Mouse (Mus musculus): Measurements from ENCODE around the gene Gsn.
A peak's percentile ranks its signal among the peaks of the same experiment; 100 is the strongest.

The Gsn gene

DNA sequence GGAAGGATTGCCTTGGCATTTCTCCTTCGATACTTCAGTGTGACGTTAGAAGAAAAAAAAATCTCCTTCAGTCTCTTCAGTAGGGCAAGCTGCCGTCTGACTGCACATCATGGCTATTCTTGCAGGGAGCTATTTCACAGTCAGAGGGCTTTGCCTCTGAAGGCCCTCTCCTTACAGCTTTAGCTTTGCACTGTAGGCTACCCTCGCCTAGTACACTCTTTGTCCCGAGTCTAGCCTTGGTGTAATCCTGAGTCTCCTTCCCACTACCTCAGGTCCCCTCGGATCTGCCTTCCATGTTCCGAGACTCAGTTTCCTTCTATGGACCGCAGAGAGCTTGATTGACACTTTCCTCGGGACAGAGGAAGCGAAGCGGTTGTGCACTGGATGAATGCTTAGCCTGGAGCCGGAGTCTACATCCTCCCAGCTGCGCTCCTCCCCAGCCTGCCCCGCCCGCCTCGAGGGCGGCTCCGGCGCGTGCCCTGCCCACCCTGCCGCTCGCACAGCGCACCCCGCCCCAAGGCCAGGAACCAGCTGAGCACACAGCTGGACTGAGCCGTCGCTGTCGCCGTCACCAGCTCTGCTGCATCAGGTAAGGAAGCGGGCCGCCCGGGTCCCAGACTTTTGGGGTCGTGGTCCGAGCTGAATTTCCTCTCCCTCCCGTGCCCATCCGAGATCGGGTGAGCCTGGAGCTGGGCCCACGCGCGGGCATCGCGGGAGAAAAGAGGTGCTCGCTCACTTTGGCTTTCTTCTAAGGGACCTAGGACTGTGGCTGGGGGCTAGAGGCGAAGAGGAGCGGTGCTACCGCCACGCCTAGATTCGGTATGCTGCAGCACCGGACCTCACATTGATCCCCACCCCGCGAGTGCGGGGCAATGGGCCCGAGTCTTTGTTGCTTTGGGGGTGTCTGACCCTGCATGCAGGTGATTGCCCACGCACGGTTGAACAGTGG lies at the start of gene Gsn:
TSS of gene Gsn (plus strand) at position 496 of the 949 bp plus-strand sequence.
- DNase-seq (ENCODE audit: low spot score) = peak; percentile 55

DNA sequence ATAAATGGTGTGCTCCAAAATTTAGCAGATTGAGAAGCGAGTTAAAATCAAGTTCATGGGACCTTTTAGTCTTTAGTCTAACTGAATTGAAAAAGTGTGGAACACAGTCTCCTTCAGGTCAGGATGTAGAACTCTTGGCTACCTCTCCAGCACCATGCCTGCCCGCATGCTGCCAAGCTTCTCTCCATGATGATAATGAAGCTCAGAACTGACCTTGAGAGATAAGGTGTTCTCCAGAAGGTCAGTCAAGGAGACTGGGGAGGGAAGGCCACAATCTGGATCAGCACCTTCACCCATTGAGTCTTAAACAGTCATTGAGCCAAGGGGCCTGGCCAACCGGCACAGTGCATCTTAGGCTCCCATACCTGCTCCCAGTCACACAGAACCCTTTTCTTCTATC lies 49.4 kb upstream of the Gsn start:
- DNase-seq (ENCODE audit: low spot score) = no peak

DNA sequence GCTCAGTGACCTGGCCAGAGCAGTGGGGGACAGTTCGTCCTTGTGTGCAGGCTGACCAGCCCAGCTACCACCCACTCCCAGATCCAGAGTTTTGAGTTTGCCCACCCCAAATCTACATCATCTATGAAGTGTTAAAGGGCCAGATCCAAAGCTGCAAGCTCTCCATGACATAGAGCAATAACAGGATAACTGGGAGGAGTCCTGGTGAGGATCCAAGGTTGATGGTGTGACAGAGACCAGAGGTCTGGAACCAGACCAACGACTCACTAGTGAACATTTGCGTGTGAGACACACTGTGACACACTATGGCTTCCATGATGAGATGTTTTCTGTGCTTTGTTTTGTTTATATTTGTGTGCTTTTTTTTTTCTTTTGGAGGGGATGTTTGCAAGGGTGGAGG lies 48.1 kb upstream of the Gsn start:
- DNase-seq (ENCODE audit: low spot score) = no peak

DNA sequence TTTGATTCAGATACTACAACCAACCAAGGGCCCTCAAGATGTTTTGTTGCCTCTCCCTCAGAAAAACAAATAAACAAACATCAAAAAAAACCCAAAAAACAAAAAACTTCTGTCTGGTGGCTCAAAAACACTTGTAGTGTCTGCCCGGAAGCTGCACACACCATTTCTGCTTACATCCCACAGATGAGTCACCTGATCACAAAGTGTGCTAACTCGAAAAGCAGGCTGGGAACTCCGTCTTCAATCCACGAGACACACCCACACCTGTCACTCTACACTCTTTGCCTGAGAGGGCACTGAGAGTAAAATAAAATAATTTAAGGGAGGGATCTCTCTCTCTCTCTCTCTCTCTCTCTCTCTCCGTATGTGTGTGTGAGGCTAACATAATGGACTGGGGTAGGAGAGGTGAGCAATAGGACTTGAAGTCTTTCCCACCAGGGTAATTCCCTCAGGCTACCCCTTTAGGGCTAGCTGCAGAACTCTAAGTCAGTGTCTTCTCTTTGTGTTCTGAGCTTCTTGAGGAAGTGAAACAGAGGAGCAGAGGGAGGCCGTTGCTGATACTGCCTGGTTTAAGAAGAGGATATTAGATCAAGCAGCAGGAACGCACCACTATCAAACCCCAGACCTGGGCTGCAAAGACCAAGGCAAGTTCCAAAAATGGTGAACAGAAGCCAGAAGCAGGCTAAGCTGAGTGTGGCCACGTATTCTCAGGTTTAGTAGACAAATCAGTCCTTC lies 47.1 kb upstream of the Gsn start:
- DNase-seq (ENCODE audit: low spot score) = no peak

DNA sequence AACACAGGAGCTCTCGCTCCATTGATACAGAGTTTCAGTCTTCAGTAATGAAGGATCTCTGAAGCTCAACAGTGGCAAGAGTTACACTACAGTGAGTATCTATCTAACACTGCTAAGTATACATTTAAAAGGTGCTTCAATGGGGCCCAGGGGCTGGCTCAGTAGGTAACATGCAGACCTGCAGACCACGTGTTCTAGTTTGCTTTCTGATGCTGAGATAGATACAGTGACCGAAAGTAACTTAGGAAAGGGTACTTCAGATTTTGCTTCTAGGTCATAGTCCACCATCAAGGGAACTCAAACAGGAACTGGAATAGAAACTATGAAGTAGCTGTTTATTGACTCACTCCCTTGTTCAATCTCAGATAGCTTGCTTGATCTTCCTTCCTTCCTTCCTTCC lies 44.5 kb upstream of the Gsn start:
- DNase-seq (ENCODE audit: low spot score) = no peak

DNA sequence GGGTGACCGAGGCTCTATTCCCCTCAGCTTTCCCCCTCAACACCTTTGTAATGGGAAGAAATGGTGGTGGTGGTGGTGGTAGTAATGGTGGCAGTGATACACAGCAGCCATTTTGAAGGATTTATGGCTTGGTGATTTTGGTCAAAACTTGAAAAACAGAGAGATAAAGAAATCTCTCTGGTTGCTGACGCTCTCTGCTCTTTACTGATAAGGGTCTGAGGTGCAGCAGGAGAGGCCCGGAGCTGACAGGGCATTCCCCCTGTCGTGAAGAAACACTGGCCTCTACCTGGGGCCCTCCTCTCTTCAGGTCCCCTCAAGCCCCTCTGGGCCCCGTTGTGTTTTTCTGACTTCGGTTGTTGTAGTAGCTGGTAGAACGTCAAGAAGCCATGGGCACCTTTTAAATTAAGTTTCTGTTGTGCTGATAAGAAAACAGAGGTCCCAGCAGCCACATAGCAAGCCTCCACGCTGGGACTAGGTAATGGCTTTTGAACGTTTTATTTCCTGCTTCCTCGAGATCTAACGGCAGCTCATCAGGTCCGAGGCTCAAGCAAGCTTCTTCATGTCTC lies 42.8 kb upstream of the Gsn start:
- DNase-seq (ENCODE audit: low spot score) = no peak

DNA sequence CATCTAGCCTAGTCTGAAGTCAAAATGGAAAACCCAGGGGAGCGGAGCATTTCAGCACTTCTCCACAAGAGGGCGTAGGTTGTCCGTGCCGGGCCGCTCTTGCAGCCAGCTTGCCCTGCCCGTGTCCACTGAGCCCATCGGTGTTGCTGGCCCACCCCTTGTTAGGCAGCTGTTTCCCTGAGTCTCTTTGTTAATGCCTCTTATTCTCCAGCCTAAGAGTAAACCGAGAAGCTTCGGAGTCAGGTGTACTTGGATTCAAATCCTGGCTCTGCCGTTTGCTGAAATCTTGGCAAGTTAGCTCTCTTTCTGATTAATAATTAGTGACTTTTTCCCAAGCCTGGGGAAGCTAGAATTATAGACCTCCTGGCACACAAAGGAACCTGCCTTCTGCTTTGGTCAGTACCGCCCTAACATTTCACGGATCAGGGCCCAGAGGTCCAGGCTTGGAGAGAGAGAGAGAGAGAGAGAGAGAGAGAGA lies 41.3 kb upstream of the Gsn start:
- peak; percentile 88 for DNase-seq (ENCODE audit: low spot score)

DNA sequence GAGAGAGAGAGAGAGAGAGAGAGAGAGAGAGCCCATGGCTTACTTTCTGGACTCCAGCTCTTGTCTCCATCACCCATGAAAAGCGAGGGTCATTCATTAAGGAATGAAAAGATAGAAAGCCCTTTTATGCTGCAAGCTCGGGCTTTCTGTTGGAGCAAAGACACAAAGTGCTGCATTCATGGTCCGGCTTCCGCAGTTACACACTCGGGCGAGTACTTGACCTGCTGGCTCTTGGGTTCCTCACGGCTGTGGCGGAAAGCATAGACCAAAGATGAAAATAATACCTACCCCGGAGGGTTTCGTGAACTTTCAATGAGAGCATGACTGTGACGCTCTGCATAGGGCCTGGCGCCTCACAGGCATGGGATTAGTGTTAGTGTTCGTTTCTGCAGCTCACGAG lies 40.8 kb upstream of the Gsn start:
- DNase-seq (ENCODE audit: low spot score) = peak; percentile 34

DNA sequence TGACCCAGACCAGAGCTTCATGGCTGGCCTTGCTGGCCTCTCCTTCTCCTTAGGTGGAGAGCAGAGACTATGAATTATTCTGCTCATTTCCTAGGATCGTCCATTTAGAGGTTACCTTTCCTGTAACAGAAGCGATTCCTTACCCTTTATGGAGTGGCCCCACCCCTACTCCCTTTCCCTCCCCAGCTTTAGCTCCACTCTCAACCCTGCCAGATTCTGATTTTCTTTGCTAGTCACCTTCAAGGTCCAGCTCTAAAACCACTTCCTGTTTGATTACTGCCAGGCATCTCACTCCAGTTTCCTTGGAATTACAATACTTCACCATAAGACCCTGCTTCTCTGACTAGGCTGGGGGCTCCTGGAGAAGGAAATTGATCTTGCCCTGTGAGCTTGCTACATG lies 39.5 kb upstream of the Gsn start:
- DNase-seq (ENCODE audit: low spot score) = no peak

DNA sequence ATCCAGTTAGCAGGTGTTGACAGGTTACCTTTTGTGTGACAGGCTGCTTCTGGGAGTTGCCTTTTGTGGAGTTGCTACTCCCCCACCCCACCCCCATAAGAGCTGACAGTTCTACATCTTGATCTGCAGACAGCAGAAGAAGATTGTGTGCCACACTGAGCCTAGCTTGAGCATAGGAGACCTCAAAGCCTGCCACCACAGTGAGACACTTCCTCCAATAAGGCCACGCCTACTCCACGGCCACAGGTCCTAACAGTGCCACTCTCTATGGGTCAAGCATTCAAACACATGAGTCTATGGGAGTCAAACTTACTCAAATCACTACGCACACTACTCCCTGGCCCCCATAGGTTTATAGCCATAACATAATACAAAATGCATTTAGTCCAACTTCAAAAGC lies 37.4 kb upstream of the Gsn start:
- DNase-seq (ENCODE audit: low spot score) = no peak

DNA sequence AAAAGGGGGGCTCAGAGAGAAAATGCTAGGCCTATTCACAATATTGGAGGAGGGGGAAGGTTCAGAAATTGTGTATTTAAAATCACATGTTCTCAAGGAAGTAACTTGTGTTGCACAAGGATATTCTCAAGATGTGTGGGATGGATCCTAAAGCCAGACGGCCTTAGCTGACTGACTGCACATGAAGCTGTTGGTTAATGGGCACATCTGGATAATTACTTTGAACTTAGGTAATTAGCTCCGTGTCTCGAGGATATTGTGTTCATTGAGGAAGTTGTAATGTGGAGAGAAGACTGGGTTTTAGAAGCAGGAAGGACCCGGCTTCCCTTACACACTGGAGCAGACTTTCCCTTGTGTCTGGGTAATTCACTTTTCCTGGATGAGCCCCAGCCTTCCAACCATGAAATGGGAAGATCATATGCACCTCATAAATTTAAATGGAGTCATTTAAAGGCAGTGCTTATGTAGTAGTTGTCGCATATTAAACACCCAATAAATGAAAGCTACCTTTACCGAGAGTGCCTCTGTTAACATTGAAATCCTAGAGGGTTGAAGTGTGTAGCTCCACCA lies 33.3 kb upstream of the Gsn start:
- DNase-seq (ENCODE audit: low spot score) = no peak

DNA sequence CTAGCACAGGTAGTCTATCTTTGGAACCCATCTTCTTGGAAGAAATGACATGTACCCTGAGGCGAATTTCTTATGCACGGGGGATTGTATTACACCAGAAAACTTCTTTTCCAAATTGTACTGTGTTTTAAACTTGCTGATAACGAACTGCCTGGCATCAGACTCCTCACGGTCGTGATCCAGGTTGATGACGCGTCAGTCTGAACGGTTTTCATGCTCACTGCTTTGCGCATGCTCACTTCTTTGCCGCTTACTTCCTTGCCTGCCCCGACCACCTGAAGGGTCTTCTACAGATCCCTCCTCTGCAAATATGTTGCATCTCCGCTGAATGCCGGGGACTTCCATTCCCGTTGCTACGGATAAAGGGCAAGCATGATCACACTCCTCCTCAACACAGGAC lies 31.9 kb upstream of the Gsn start:
- DNase-seq (ENCODE audit: low spot score) = no peak

DNA sequence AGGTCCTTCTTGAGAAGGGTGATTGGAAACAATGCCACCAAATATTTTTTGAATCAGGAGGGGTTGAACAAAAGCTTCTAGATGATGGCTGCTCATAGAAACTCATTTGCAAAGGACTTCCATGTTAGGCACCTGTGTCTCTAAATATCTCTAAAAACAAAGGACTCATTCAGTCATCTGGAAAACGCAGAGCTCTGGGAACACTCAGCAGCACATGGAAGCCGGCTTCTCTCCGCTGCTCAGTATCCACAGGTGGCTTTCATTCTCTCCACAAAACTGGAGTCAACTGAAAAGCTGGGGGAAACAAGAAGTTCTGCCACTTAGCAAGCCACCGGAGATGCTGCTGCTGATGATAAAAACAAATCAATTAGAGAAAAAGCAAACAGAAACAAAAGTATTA lies 28.0 kb upstream of the Gsn start:
- DNase-seq (ENCODE audit: low spot score) = no peak

DNA sequence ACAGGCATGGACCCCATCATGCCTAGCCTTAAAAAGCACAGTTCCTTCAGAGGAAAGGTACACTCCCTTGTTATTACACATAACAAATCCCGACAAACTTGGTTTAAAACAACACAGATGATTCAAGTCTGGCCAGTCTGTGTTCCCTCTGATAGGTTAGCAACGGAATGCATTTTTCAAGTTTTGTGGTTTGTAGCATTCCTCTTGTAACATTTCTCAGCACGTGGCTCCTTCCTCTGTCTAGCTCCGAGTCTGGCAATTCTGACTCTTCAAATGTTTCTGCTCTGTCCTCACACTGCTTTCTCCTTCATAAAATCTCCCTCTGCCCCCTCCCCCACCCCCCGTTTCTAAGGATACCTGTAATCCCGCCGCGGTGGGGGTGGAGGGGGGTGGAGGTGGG lies 26.0 kb upstream of the Gsn start:
- DNase-seq (ENCODE audit: low spot score) = no peak

DNA sequence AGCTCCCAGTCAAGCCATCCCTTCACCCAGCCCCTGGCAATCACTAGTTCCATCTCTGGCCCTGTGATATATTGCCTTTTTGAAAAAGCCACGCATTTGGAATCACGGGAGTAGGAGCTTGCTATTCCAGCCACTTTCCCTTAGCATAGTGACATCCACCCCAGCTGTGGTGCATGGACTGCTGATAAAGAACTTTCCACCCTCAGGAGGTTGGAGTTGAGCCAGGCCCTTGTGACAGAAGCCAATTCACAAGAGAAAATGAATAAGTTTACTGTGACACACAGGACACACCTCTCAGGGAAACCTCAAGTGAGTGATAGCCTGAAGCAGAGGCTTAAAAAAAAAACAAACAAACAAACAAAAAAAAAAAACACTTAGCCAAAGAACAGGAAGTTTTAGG lies 24.3 kb upstream of the Gsn start:
- no peak for DNase-seq (ENCODE audit: low spot score)

DNA sequence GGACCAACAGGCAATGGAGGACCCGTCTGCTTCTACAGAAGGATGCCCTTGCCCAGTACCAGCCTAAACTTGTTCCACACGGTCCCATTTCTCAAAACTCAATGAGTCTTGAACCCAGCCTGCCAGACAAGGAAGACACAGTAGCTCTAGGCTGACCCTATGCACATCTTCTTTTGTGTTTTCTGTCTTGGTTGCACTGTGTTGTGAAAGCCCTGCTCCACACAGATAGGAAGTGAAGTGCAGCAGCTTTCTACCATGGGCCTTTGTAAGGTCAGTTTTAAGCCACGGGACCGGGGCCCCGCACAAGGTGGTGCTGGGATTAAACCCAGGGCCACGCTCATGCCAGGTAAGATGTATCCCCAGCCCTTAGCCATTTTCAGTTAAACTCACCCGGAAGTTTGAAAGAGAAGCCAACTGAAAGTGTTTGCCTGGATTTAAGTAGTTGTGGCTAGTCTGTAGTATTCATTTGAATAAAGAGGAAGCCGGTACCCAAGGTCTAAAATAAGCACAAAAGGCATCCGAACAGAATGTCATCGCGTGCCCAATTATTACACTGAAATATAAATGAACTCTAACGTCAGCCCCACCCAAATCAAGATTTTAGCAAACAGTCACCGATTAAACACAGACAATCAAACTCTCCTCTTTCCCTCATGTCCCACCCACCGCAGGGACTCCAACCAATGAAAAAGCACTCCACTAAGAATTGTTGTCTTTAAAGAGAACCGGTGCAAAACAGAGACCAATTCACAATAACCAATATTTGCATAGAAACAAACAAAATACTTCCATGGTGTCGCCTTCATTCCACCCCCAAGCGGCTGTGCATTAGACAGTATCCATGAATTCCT lies 23.4 kb upstream of the Gsn start:
- DNase-seq (ENCODE audit: low spot score) = no peak

DNA sequence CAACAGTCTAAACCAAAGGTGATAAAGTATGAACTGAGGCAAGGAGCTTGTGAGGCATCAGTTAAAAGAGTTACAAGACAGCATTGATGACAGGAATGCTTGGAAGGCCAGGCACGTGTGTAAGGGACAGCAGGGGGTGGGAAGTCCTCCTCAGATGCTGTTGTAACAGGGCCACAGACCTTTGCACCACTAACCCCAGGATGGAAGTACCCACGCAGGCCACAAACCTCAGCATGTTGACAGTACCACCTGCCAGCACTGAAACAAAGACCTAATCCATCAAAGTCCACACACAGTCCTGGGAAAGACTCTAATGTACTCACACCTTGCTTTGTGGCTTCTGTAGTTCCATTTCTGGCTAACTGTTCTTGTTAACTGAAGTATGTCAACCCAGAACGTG lies 22.3 kb upstream of the Gsn start:
- no peak for DNase-seq (ENCODE audit: low spot score)

DNA sequence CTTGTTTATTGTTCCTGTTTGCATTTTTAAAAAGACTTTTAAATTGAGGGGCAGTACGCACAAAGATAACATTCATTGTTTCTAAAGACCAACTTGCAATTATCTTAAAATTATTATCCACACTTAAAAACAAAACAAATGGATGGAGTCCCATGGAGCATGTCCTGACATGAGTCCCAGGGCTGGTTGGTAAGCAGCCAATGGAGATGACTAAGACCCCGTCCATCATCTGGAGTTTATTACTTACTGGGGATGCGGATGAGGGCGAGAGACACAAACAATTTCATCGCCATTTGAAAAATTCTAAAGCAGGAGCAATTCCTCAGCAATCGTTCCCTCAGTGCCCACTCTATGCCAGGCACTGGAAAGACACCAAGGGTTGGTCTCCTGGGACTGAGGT lies 21.2 kb upstream of the Gsn start:
- DNase-seq (ENCODE audit: low spot score) = no peak

DNA sequence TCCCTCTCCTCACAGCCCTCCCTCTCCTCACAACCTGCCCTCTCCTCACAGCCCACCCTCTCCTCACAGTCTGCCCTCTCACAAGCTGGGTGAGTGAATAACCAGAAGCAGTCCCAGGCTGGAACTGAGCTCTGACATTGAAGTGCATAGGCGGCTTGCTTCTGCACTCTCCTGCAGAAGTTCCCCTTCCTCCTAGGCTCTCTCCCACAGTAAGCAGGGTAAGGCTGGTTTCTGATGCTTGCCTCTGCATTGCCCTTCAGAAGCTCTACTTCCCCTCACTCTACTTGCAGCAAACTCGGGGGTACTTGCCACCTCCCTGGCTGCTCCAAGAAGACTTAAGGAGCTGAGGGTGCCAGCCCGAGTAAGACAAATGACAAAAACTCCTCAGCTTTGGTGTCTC lies 11.9 kb upstream of the Gsn start:
- DNase-seq (ENCODE audit: low spot score) = no peak

DNA sequence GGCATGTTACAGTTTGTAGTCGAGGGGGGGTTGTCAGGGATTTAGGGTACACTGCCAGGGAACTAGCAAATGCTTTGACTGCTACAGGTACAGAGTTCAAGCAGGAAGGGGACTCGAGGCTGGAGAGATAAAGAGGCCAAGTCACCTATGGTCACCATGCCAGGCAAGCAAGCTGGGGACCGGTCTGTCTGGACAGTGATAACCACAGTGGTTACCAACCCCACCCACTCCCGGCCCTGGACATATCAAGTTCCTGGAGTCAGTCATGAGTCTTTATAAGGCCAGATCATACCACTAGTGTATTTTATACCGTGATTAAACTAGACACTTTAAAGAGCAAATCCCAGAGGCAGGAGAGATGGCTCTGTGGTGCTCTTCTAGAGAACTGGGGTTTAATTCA lies 8.4 kb upstream of the Gsn start:
- DNase-seq (ENCODE audit: low spot score) = no peak

DNA sequence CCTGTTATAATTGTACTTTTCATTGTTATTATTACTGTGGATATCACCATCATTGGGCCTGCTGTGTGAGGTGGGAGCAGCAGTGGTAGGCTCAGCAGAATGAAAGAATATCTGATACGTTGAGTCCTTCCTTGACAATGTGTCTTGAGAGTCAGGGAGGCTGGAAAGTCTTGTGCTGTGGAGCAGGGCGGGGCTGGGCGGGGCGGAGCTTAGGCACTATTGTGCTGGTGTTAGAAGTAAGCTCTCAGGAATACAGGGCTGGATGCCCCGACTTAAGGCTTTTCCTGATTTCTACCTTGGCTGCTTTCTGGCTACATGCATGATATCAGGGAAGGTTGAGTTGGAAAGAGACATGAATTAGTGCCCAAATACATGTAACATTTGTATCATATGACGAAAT lies 3.4 kb upstream of the Gsn start:
- DNase-seq (ENCODE audit: low spot score) = no peak

DNA sequence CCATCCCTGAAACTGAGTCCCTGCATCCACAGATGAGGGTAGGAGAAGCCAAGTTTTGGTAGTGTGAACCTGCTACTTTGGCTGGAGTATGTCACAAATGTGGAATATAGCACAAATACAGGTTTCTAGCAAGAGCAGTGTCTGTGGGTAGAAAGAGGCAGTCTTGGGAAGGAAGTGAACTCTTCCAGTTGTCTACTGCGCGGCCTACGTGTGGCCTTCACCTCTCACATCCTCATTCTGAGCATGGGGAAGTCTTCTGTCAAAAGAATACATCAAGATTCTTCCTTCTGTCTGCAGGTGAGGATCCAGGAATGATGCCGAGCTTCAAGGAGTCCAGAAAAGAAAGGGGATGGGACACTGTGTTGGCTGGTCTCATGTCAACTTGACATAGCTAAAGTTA lies 2.4 kb upstream of the Gsn start:
- no peak for DNase-seq (ENCODE audit: low spot score)

Data from layer of hippocampus, adult 11-12 months (tissue).